Mouse (Mus musculus): ENCODE data around the gene Gm4869. TPM values are rescaled to one million over a fixed set of nuclear protein-coding genes. Genes with fewer than 3 reads are reported as not detected.

Gene Gm4869
- polyA plus RNA-seq, 1 experiment = 0.14 TPM

DNA sequence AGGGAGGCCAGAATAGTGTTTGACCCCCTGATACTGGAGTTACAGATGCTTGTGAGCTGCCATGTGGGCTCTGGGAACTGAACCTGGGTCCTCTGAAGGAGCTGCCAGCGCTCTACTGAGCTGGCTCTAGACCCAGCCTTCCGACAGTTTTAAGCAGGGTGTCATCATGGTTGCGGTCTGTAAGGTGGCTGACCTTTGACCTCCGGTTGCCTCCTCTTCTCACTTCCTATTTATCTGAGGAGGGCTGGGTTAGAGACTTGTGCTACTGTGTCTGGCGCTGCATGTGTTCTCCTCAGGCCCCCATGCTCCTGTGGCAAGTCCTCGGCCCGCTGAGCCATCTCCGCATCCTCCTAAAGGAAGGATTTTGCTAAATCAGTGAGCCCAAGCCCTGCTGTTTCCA lies 68.5 kb downstream of the Gm4869 start:
- Histone ChIP-seq H3K4me3 (ENCODE audit: control insufficient read depth, low read depth, low read length) (no peak overlapping the region), H3K4me1 (ENCODE audit: control insufficient read depth, insufficient read depth, low read length) (no peaks in the 10 kb centered on the region; the same call in 1 of the 2 replicates), H3K27ac (ENCODE audit: control insufficient read depth, insufficient read depth, low read depth, low read length) (no peak overlapping the region), H3K36me3 (ENCODE audit: control insufficient read depth, insufficient read depth, low read length) (no peaks in the 10 kb centered on the region), H3K27me3 (ENCODE audit: control insufficient read depth, insufficient read depth, low read length) (no peaks in the 10 kb centered on the region)
- TF ChIP-seq POLR2A (IDR thresholded peaks at IDR 0.05; ENCODE audit: control insufficient read depth, low read depth, low read length) (no peak), CTCF (IDR thresholded peaks at IDR 0.05; ENCODE audit: control insufficient read depth, insufficient read depth, insufficient replicate concordance, low read depth, low read length) (no peak)

- no peak overlapping the region for H3K27ac ChIP-seq (ENCODE audit: control insufficient read depth, insufficient read depth, low read depth, low read length)
- H3K4me3 ChIP-seq (ENCODE audit: control insufficient read depth, low read depth, low read length) = no peak overlapping the region
- H3K36me3 ChIP-seq (ENCODE audit: control insufficient read depth, insufficient read depth, low read length) = no peaks in the 10 kb centered on the region
- no peaks in the 10 kb centered on the region; the same call in 1 of the 2 replicates for H3K4me1 ChIP-seq (ENCODE audit: control insufficient read depth, insufficient read depth, low read length)
- H3K27me3 ChIP-seq (ENCODE audit: control insufficient read depth, insufficient read depth, low read length) = no peaks in the 10 kb centered on the region
- TF ChIP-seq CTCF (IDR thresholded peaks at IDR 0.05; ENCODE audit: control insufficient read depth, insufficient read depth, insufficient replicate concordance, low read depth, low read length) (no peak), POLR2A (IDR thresholded peaks at IDR 0.05; ENCODE audit: control insufficient read depth, low read depth, low read length) (no peak)
Measured at GRCm38 (mm10) chr5:140514799-140515486, 69.5 kb downstream of the Gm4869 start.

GRCm38 (mm10) chr5:140517159-140517920 lies 71.9 kb downstream of the Gm4869 start:
- no peak overlapping the region for H3K4me3 ChIP-seq (ENCODE audit: control insufficient read depth, low read depth, low read length)
- TF ChIP-seq CTCF (IDR thresholded peaks at IDR 0.05; ENCODE audit: control insufficient read depth, insufficient read depth, insufficient replicate concordance, low read depth, low read length) = no peak
- TF ChIP-seq POLR2A (IDR thresholded peaks at IDR 0.05; ENCODE audit: control insufficient read depth, low read depth, low read length) = no peak
- no peaks in the 10 kb centered on the region for H3K36me3 ChIP-seq (ENCODE audit: control insufficient read depth, insufficient read depth, low read length)
- H3K27ac ChIP-seq (ENCODE audit: control insufficient read depth, insufficient read depth, low read depth, low read length) = no peak overlapping the region
- no peaks in the 10 kb centered on the region for H3K4me1 ChIP-seq (ENCODE audit: control insufficient read depth, insufficient read depth, low read length)
- H3K27me3 ChIP-seq (ENCODE audit: control insufficient read depth, insufficient read depth, low read length) = no peaks in the 10 kb centered on the region

GRCm38 (mm10) chr5:140517921-140518230 lies 72.4 kb downstream of the Gm4869 start:
- Histone ChIP-seq H3K4me1 (ENCODE audit: control insufficient read depth, insufficient read depth, low read length) (no peaks in the 10 kb centered on the region), H3K27ac (ENCODE audit: control insufficient read depth, insufficient read depth, low read depth, low read length) (no peak overlapping the region), H3K4me3 (ENCODE audit: control insufficient read depth, low read depth, low read length) (no peak overlapping the region), H3K27me3 (ENCODE audit: control insufficient read depth, insufficient read depth, low read length) (no peaks in the 10 kb centered on the region), H3K36me3 (ENCODE audit: control insufficient read depth, insufficient read depth, low read length) (no peaks in the 10 kb centered on the region)
- TF ChIP-seq POLR2A (IDR thresholded peaks at IDR 0.05; ENCODE audit: control insufficient read depth, low read depth, low read length) (no peak), CTCF (IDR thresholded peaks at IDR 0.05; ENCODE audit: control insufficient read depth, insufficient read depth, insufficient replicate concordance, low read depth, low read length) (no peak)

DNA sequence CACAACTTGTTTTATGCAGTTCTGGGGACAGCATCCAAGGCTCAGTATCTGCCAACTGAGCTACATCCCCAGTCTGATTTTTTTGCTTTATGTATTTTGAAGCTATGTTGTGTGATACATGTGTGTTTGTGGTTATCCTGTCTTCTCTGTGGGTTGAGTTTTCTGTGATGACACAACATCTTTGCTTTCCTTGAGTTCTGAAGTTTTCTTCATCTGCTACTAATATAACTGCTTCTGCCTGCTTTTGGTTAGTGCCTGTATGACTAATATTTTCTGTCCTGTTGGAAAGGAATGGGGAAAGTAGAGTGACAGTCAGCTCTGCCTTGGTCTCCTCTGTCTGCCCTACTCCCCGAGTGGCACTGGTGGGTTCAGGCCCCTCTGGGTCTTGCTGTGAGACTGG lies 75.8 kb downstream of the Gm4869 start:
- Histone ChIP-seq H3K36me3 (ENCODE audit: control insufficient read depth, insufficient read depth, low read length) (no peaks in the 10 kb centered on the region), H3K4me3 (ENCODE audit: control insufficient read depth, low read depth, low read length) (no peak overlapping the region), H3K27ac (ENCODE audit: control insufficient read depth, insufficient read depth, low read depth, low read length) (no peak overlapping the region), H3K4me1 (ENCODE audit: control insufficient read depth, insufficient read depth, low read length) (no peaks in the 10 kb centered on the region), H3K27me3 (ENCODE audit: control insufficient read depth, insufficient read depth, low read length) (no peaks in the 10 kb centered on the region)
- TF ChIP-seq POLR2A (IDR thresholded peaks at IDR 0.05; ENCODE audit: control insufficient read depth, low read depth, low read length) (no peak), CTCF (IDR thresholded peaks at IDR 0.05; ENCODE audit: control insufficient read depth, insufficient read depth, insufficient replicate concordance, low read depth, low read length) (no peak)

- no peaks in the 10 kb centered on the region for H3K4me1 ChIP-seq (ENCODE audit: control insufficient read depth, insufficient read depth, low read length)
- no peak for TF ChIP-seq POLR2A (IDR thresholded peaks at IDR 0.05; ENCODE audit: control insufficient read depth, low read depth, low read length)
- no peak for TF ChIP-seq CTCF (IDR thresholded peaks at IDR 0.05; ENCODE audit: control insufficient read depth, insufficient read depth, insufficient replicate concordance, low read depth, low read length)
- H3K4me3 ChIP-seq (ENCODE audit: control insufficient read depth, low read depth, low read length) = no peak overlapping the region
- H3K27ac ChIP-seq (ENCODE audit: control insufficient read depth, insufficient read depth, low read depth, low read length) = no peak overlapping the region
- H3K36me3 ChIP-seq (ENCODE audit: control insufficient read depth, insufficient read depth, low read length) = no peaks in the 10 kb centered on the region
- H3K27me3 ChIP-seq (ENCODE audit: control insufficient read depth, insufficient read depth, low read length) = no peaks in the 10 kb centered on the region
Measured at GRCm38 (mm10) chr5:140526754-140527153, 81.3 kb downstream of the Gm4869 start.

- Histone ChIP-seq H3K27me3 (ENCODE audit: control insufficient read depth, insufficient read depth, low read length) (no peaks in the 10 kb centered on the region), H3K4me3 (ENCODE audit: control insufficient read depth, low read depth, low read length) (no peak overlapping the region), H3K4me1 (ENCODE audit: control insufficient read depth, insufficient read depth, low read length) (peaks cover 4% of the 10 kb centered on the region; the same call in 1 of the 2 replicates), H3K27ac (ENCODE audit: control insufficient read depth, insufficient read depth, low read depth, low read length) (no peak overlapping the region), H3K36me3 (ENCODE audit: control insufficient read depth, insufficient read depth, low read length) (no peaks in the 10 kb centered on the region)
- TF ChIP-seq POLR2A (IDR thresholded peaks at IDR 0.05; ENCODE audit: control insufficient read depth, low read depth, low read length) (no peak), CTCF (IDR thresholded peaks at IDR 0.05; ENCODE audit: control insufficient read depth, insufficient read depth, insufficient replicate concordance, low read depth, low read length) (no peak)
Measured at GRCm38 (mm10) chr5:140538111-140538683, 92.8 kb downstream of the Gm4869 start.
